8 mouse cellular contexts compared by ENCODE assay signal in genomic region chr8:4214006-4214980, GRCm38 (mm10). TPM values are rescaled to one million over a fixed set of nuclear protein-coding genes. Genes with fewer than 3 reads are reported as not detected.
DNase-seq lines count a peak whose midpoint lies in the region; ATAC-seq and TF ChIP-seq lines count a peak whose summit lies in the region.

No protein-coding gene starts in this region.

- 10% methylated on average over 29 of the region's 33 CpGs for WGBS in embryonic facial prominence, embryonic 14.5 days
- 11% methylated on average over 33 of the region's 33 CpGs for WGBS in hindbrain, embryonic 11.5 days
- WGBS in limb, embryonic 13.5 days = 7% methylated on average over 33 of the region's 33 CpGs
- 12% methylated on average over 33 of the region's 33 CpGs for WGBS in midbrain, embryonic 12.5 days
- 11% methylated on average over 33 of the region's 33 CpGs for WGBS in stomach, postnatal 0 days

- intact Hi-C loops in gastrocnemius, postnatal 14 days (cut with DNase I; ENCODE audit: low total_unique reads) = no loop called here

- peaks cover 10% of the 10 kb centered on the region; the same call in 1 of the 2 replicates for H3K36me3 ChIP-seq in embryonic facial prominence, embryonic 14.5 days (ENCODE audit: control insufficient read depth, insufficient read depth, low read length)
- peaks cover 7% of the 10 kb centered on the region; the same call in 1 of the 2 replicates for H3K36me3 ChIP-seq in hindbrain, embryonic 11.5 days (ENCODE audit: control insufficient read depth, insufficient read depth, low read length)
- peaks cover 12% of the 10 kb centered on the region for H3K36me3 ChIP-seq in limb, embryonic 13.5 days
- H3K36me3 ChIP-seq in midbrain, embryonic 12.5 days = peaks cover 31% of the 10 kb centered on the region
- no peaks in the 10 kb centered on the region for H3K36me3 ChIP-seq in stomach, postnatal 0 days (ENCODE audit: control insufficient read depth, insufficient read depth, low read length)

- peak overlapping the region; percentile 87 for H3K4me2 ChIP-seq in embryonic facial prominence, embryonic 14.5 days (ENCODE audit: low read depth, low read length)
- H3K4me2 ChIP-seq in hindbrain, embryonic 11.5 days (replicated peaks; ENCODE audit: low read depth, low read length) = peak overlapping the region; percentile 78
- H3K4me2 ChIP-seq in limb, embryonic 13.5 days (replicated peaks) = peak overlapping the region; percentile 95
- peak overlapping the region; percentile 82 for H3K4me2 ChIP-seq in midbrain, embryonic 12.5 days (replicated peaks)
- H3K4me2 ChIP-seq in stomach, postnatal 0 days (replicated peaks; ENCODE audit: low read depth) = peak overlapping the region; percentile 78

- peak; percentile 77 for DNase-seq in urinary bladder, postnatal 14 days (ENCODE audit: low spot score)
- no peak for DNase-seq in urinary bladder, postnatal 10 days (ENCODE audit: low spot score)
- DNase-seq in embryonic facial prominence, embryonic 14.5 days (ENCODE audit: low spot score) = peak; percentile 67
- peak; percentile 47 for DNase-seq in hindbrain, embryonic 11.5 days (ENCODE audit: low spot score)
- peak; percentile 73 for DNase-seq in stomach, postnatal 0 days (ENCODE audit: low spot score)
- DNase-seq in gastrocnemius, postnatal 14 days = no peak

- ATAC-seq in embryonic facial prominence, embryonic 14.5 days (ENCODE audit: low read depth) = peak; percentile 49
- ATAC-seq in hindbrain, embryonic 11.5 days (ENCODE audit: low FRiP score) = peak; percentile 12; the same call in 1 of the 2 replicates
- ATAC-seq in limb, embryonic 13.5 days (ENCODE audit: low FRiP score, low read depth) = peak; percentile 66
- ATAC-seq in midbrain, embryonic 12.5 days (ENCODE audit: low FRiP score, low read depth) = peak; percentile 4; the same call in 1 of the 2 replicates
- peak; percentile 78 for ATAC-seq in stomach, postnatal 0 days (ENCODE audit: low FRiP score, low TSS enrichment)

- H3K4me1 ChIP-seq in embryonic facial prominence, embryonic 14.5 days (ENCODE audit: control insufficient read depth, insufficient read depth, low read length) = peaks cover 18% of the 10 kb centered on the region
- peaks cover 10% of the 10 kb centered on the region for H3K4me1 ChIP-seq in hindbrain, embryonic 11.5 days (replicated peaks; ENCODE audit: control insufficient read depth, insufficient read depth, low read length)
- H3K4me1 ChIP-seq in limb, embryonic 13.5 days = peaks cover 37% of the 10 kb centered on the region
- peaks cover 45% of the 10 kb centered on the region for H3K4me1 ChIP-seq in midbrain, embryonic 12.5 days
- 0 out of 2 replicates have a peak, but pooled peaks cover 3% of the 10 kb centered on the region for H3K4me1 ChIP-seq in stomach, postnatal 0 days (replicated peaks; ENCODE audit: control insufficient read depth, insufficient read depth)

- peak overlapping the region; percentile 7; the same call in 1 of the 2 replicates for H3K27ac ChIP-seq in embryonic facial prominence, embryonic 14.5 days (replicated peaks; ENCODE audit: low read depth, low read length)
- no peak overlapping the region for H3K27ac ChIP-seq in hindbrain, embryonic 11.5 days (ENCODE audit: low read depth, low read length)
- H3K27ac ChIP-seq in limb, embryonic 13.5 days = peak overlapping the region; percentile 44; the same call in 1 of the 2 replicates
- 0 out of 2 replicates have a peak overlapping the region, but pooled peaks have one; percentile 8 for H3K27ac ChIP-seq in midbrain, embryonic 12.5 days (replicated peaks)
- H3K27ac ChIP-seq in stomach, postnatal 0 days (replicated peaks) = no peak overlapping the region

- peak overlapping the region; percentile 66; the same call in 1 of the 2 replicates for H3K9ac ChIP-seq in embryonic facial prominence, embryonic 14.5 days (ENCODE audit: low read depth, low read length)
- H3K9ac ChIP-seq in hindbrain, embryonic 11.5 days (ENCODE audit: low read depth, low read length) = no peak overlapping the region
- peak overlapping the region; percentile 63 for H3K9ac ChIP-seq in limb, embryonic 13.5 days
- H3K9ac ChIP-seq in midbrain, embryonic 12.5 days (replicated peaks) = peak overlapping the region; percentile 65
- no peak overlapping the region; the same call in 1 of the 2 replicates for H3K9ac ChIP-seq in stomach, postnatal 0 days (ENCODE audit: low read length)

- peak overlapping the region; percentile 46 for H3K4me3 ChIP-seq in embryonic facial prominence, embryonic 14.5 days (ENCODE audit: low read depth, low read length)
- 0 out of 2 replicates have a peak overlapping the region, but pooled peaks have one; percentile 14 for H3K4me3 ChIP-seq in hindbrain, embryonic 11.5 days (ENCODE audit: low read depth, low read length)
- H3K4me3 ChIP-seq in limb, embryonic 13.5 days = peak overlapping the region; percentile 51
- peak overlapping the region; percentile 57 for H3K4me3 ChIP-seq in midbrain, embryonic 12.5 days
- H3K4me3 ChIP-seq in stomach, postnatal 0 days (ENCODE audit: low read depth, low read length) = peak overlapping the region; percentile 35

- peaks cover 47% of the 10 kb centered on the region for H3K27me3 ChIP-seq in embryonic facial prominence, embryonic 14.5 days (replicated peaks; ENCODE audit: control insufficient read depth, insufficient read depth, low read length)
- peaks cover 2% of the 10 kb centered on the region; the same call in 1 of the 2 replicates for H3K27me3 ChIP-seq in hindbrain, embryonic 11.5 days (ENCODE audit: control insufficient read depth, insufficient read depth, low read length)
- peaks cover 66% of the 10 kb centered on the region for H3K27me3 ChIP-seq in limb, embryonic 13.5 days
- H3K27me3 ChIP-seq in midbrain, embryonic 12.5 days = peaks cover 20% of the 10 kb centered on the region; the same call in 1 of the 2 replicates
- peaks cover 6% of the 10 kb centered on the region; the same call in 1 of the 2 replicates for H3K27me3 ChIP-seq in stomach, postnatal 0 days (ENCODE audit: control insufficient read depth, insufficient read depth, low read length)

- TF ChIP-seq CTCF in stomach, postnatal 0 days (IDR thresholded peaks at IDR 0.05; ENCODE audit: low read depth) = no peak

- H3K9me3 ChIP-seq in embryonic facial prominence, embryonic 14.5 days (ENCODE audit: control insufficient read depth, low read length) = no peaks in the 10 kb centered on the region
- no peaks in the 10 kb centered on the region for H3K9me3 ChIP-seq in hindbrain, embryonic 11.5 days (ENCODE audit: control insufficient read depth, low read length)
- peaks cover 3% of the 10 kb centered on the region; the same call in 1 of the 2 replicates for H3K9me3 ChIP-seq in limb, embryonic 13.5 days
- H3K9me3 ChIP-seq in midbrain, embryonic 12.5 days = no peaks in the 10 kb centered on the region
- no peaks in the 10 kb centered on the region for H3K9me3 ChIP-seq in stomach, postnatal 0 days (ENCODE audit: control insufficient read depth, low read length)

- no peak for TF ChIP-seq EP300 in stomach, postnatal 0 days (optimal IDR thresholded peaks at IDR 0.05)

RNA-seq across cellular contexts. Expression of gene Prr36, which starts 3.0 kb away (rescaled TPM):
- 2.3 and 2.7 TPM in 2 replicates for polyA plus RNA-seq in embryonic facial prominence, embryonic 14.5 days (2014; fragmentation: Nextera tagmentation; extraction: Ambion mirVana)
- 29.0 and 33.5 TPM in 2 replicates for polyA plus RNA-seq in hindbrain, embryonic 11.5 days (2014; fragmentation: Nextera tagmentation; extraction: Ambion mirVana)
- polyA plus RNA-seq in limb, embryonic 13.5 days (2015; fragmentation: Nextera tagmentation; extraction: Ambion mirVana) = 1.3 and 1.6 TPM in 2 replicates
- polyA plus RNA-seq in midbrain, embryonic 12.5 days (2016; fragmentation: Nextera tagmentation; extraction: Ambion mirVana) = 37.1 and 47.6 TPM in 2 replicates
- 0.52 and 0.90 TPM in 2 replicates for polyA plus RNA-seq in stomach, postnatal 0 days (2015; fragmentation: Nextera tagmentation; extraction: Ambion mirVana)
- under 1 TPM; 0.07 to 0.12 TPM for total RNA-seq in gastrocnemius, postnatal 14 days (2021)

RNA-seq across cellular contexts. Expression of gene Lrrc8e, which starts 12.3 kb away (rescaled TPM):
- polyA plus RNA-seq in embryonic facial prominence, embryonic 14.5 days (2014; fragmentation: Nextera tagmentation; extraction: Ambion mirVana) = 0.69 and 0.97 TPM in 2 replicates
- polyA plus RNA-seq in hindbrain, embryonic 11.5 days (2014; fragmentation: Nextera tagmentation; extraction: Ambion mirVana) = 0.06 TPM in 1 of 2 replicates, not detected in the other
- 0.41 and 0.62 TPM in 2 replicates for polyA plus RNA-seq in limb, embryonic 13.5 days (2015; fragmentation: Nextera tagmentation; extraction: Ambion mirVana)
- 0.13 TPM in 2 replicates for polyA plus RNA-seq in midbrain, embryonic 12.5 days (2016; fragmentation: Nextera tagmentation; extraction: Ambion mirVana)
- 9.8 and 10.6 TPM in 2 replicates for polyA plus RNA-seq in stomach, postnatal 0 days (2015; fragmentation: Nextera tagmentation; extraction: Ambion mirVana)
- under 1 TPM in 1 of 2 experiments, not detected in 1; 0.04 TPM for total RNA-seq in gastrocnemius, postnatal 14 days (2021)

RNA-seq across cellular contexts. Expression of gene Map2k7, which starts 24.2 kb away (rescaled TPM):
- polyA plus RNA-seq in embryonic facial prominence, embryonic 14.5 days (2014; fragmentation: Nextera tagmentation; extraction: Ambion mirVana) = 18.1 and 21.4 TPM in 2 replicates
- 20.4 and 22.4 TPM in 2 replicates for polyA plus RNA-seq in hindbrain, embryonic 11.5 days (2014; fragmentation: Nextera tagmentation; extraction: Ambion mirVana)
- 29.3 and 29.9 TPM in 2 replicates for polyA plus RNA-seq in limb, embryonic 13.5 days (2015; fragmentation: Nextera tagmentation; extraction: Ambion mirVana)
- polyA plus RNA-seq in midbrain, embryonic 12.5 days (2016; fragmentation: Nextera tagmentation; extraction: Ambion mirVana) = 45.1 and 48.4 TPM in 2 replicates
- 15.7 and 19.8 TPM in 2 replicates for polyA plus RNA-seq in stomach, postnatal 0 days (2015; fragmentation: Nextera tagmentation; extraction: Ambion mirVana)
- 10 to 100 TPM; 60.5 to 74.6 TPM for total RNA-seq in gastrocnemius, postnatal 14 days (2021)

RNA-seq across cellular contexts. Expression of gene Gm49320, which starts 24.4 kb away (rescaled TPM):
- polyA plus RNA-seq in embryonic facial prominence, embryonic 14.5 days (2014; fragmentation: Nextera tagmentation; extraction: Ambion mirVana) = 0.33 and 1.1 TPM in 2 replicates
- 0.81 and 1.2 TPM in 2 replicates for polyA plus RNA-seq in hindbrain, embryonic 11.5 days (2014; fragmentation: Nextera tagmentation; extraction: Ambion mirVana)
- polyA plus RNA-seq in limb, embryonic 13.5 days (2015; fragmentation: Nextera tagmentation; extraction: Ambion mirVana) = 1.3 and 2.4 TPM in 2 replicates
- polyA plus RNA-seq in midbrain, embryonic 12.5 days (2016; fragmentation: Nextera tagmentation; extraction: Ambion mirVana) = 1.5 and 1.6 TPM in 2 replicates
- polyA plus RNA-seq in stomach, postnatal 0 days (2015; fragmentation: Nextera tagmentation; extraction: Ambion mirVana) = 0.42 and 0.56 TPM in 2 replicates
- total RNA-seq in gastrocnemius, postnatal 14 days (2021) = under 1 TPM in 1 of 2 experiments, not detected in 1; 0.18 TPM

RNA-seq across cellular contexts. Expression of gene Tgfbr3l, which starts 33.7 kb away (rescaled TPM):
- 3.3 and 5.0 TPM in 2 replicates for polyA plus RNA-seq in embryonic facial prominence, embryonic 14.5 days (2014; fragmentation: Nextera tagmentation; extraction: Ambion mirVana)
- polyA plus RNA-seq in hindbrain, embryonic 11.5 days (2014; fragmentation: Nextera tagmentation; extraction: Ambion mirVana) = 1.7 and 2.1 TPM in 2 replicates
- 4.6 and 5.7 TPM in 2 replicates for polyA plus RNA-seq in limb, embryonic 13.5 days (2015; fragmentation: Nextera tagmentation; extraction: Ambion mirVana)
- 5.0 and 5.3 TPM in 2 replicates for polyA plus RNA-seq in midbrain, embryonic 12.5 days (2016; fragmentation: Nextera tagmentation; extraction: Ambion mirVana)
- polyA plus RNA-seq in stomach, postnatal 0 days (2015; fragmentation: Nextera tagmentation; extraction: Ambion mirVana) = 1.1 and 1.7 TPM in 2 replicates
- 1 to 10 TPM; 1.8 to 3.4 TPM for total RNA-seq in gastrocnemius, postnatal 14 days (2021)

Comparison
In these comparisons a context has a peak if more than half of its experiments do, and no peak if none do; other contexts are left out.
1. DNase-seq: peak in urinary bladder, postnatal 14 days (single experiment), embryonic facial prominence, embryonic 14.5 days (single experiment), hindbrain, embryonic 11.5 days (single experiment) and stomach, postnatal 0 days (single experiment); none in urinary bladder, postnatal 10 days (single experiment) and gastrocnemius, postnatal 14 days (single experiment).
2. ATAC-seq: peak in every context shown above with its lines; median percentile 78 in stomach, postnatal 0 days; 66 in limb, embryonic 13.5 days; 49 in embryonic facial prominence, embryonic 14.5 days; 12 in hindbrain, embryonic 11.5 days; 4 in midbrain, embryonic 12.5 days.
3. H3K27ac ChIP-seq: peak in embryonic facial prominence, embryonic 14.5 days (single experiment), limb, embryonic 13.5 days (single experiment) and midbrain, embryonic 12.5 days (single experiment); none in hindbrain, embryonic 11.5 days (single experiment) and stomach, postnatal 0 days (single experiment).
4. H3K9ac ChIP-seq: peak in embryonic facial prominence, embryonic 14.5 days (single experiment), limb, embryonic 13.5 days (single experiment) and midbrain, embryonic 12.5 days (single experiment); none in hindbrain, embryonic 11.5 days (single experiment) and stomach, postnatal 0 days (single experiment).
5. Peak in every context shown above with its lines, with median percentiles within 50 percentile points of each other: H3K4me2 ChIP-seq and H3K4me3 ChIP-seq.